Mouse (Mus musculus) liver, embryonic 14.5 days (tissue): ENCODE data around the gene Itga10.

ENCODE experiments used
- CTCF ChIP-seq: IDR thresholded peaks from 2 replicates; pipeline ENCODE4 v1.5.1; 2016; ENCODE audit warnings: antibody characterized with exemption, low read depth, control low read depth
- EP300 ChIP-seq: IDR thresholded peaks from 2 replicates; pipeline ENCODE4 v1.6.1; 2016; ENCODE audit warnings: antibody characterized with exemption, low read depth

GRCm38 (mm10) chr3:96617941-96618340, 27.4 kb upstream of the Itga10 start:
- TF ChIP-seq EP300 = no peak
- TF ChIP-seq CTCF = no peak
